14 mouse cellular contexts compared by ENCODE assay signal in the genomic region with DNA sequence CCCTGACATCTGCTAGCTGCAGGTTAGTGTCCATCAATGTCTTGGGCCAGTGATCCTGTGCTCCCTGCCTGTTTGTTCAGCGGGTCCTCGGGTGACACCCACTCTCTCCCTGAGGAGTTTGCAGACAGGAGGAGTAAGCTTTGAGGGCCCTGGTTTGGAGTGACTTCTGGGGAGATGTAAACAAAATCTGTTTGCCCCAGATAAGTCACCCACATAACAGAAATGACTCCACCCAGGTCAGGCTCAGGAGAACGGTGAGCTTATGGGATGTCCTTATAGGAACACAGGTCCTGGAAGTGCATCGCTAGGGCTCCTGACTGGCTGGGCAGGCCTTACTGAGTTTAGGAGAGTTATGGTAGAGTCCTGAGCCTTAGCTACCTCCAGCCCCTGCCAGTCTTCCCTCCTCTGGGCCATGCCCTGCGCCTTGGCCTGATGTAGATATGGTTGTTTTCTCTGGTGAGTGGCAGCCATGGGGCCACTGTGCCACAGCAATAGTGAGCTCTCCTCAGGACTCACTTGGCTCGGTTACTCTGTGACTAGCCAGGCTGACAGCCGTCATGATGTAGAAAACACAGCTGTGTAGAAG. TPM values are rescaled to one million over a fixed set of nuclear protein-coding genes. Genes with fewer than 3 reads are reported as not detected.
DNase-seq lines count a peak whose midpoint lies in the region; ATAC-seq and TF ChIP-seq lines count a peak whose summit lies in the region.
"Had no signal": no experiment of that assay in that cellular context is flagged by ENCODE, and none has a peak within 500 bp of the region (broad histone marks: within the 10 kb centered on the region; RNA-seq: fewer than 3 reads in every experiment).

No protein-coding gene starts in this region.

- ATAC-seq in intestine, embryonic 15.5 days, result peak; percentile 15; the same call in 1 of the 2 replicates
- ATAC-seq in intestine, postnatal 0 days, result no peak
- ATAC-seq in intestine, embryonic 16.5 days, result peak; percentile 34
- ATAC-seq in neural tube, embryonic 12.5 days (ENCODE audit: low FRiP score, low read depth), result no peak
- no peak for ATAC-seq in frontal cortex, adult (ENCODE audit: low TSS enrichment)

- WGBS in intestine, embryonic 15.5 days, result 68% methylated on average over 7 of the region's 7 CpGs
- WGBS in intestine, postnatal 0 days, result 66% methylated on average over 7 of the region's 7 CpGs
- WGBS in intestine, embryonic 16.5 days, result 70% methylated on average over 7 of the region's 7 CpGs
- 87% methylated on average over 7 of the region's 7 CpGs for WGBS in neural tube, embryonic 12.5 days
- 67% methylated on average over 7 of the region's 7 CpGs for WGBS in kidney, adult 2 months

- TF ChIP-seq POLR2A in kidney, adult 2 months (IDR thresholded peaks at IDR 0.05; ENCODE audit: low read depth, low read length), result no peak

- peaks cover 36% of the 10 kb centered on the region for H3K4me1 ChIP-seq in intestine, embryonic 15.5 days (replicated peaks)
- H3K4me1 ChIP-seq in intestine, postnatal 0 days (replicated peaks; ENCODE audit: control insufficient read depth, insufficient read depth, low read length), result peaks cover 12% of the 10 kb centered on the region; the same call in 1 of the 2 replicates
- H3K4me1 ChIP-seq in intestine, embryonic 16.5 days (ENCODE audit: control insufficient read depth, insufficient read depth, low read length), result peaks cover 25% of the 10 kb centered on the region
- H3K4me1 ChIP-seq in neural tube, embryonic 12.5 days, result peaks cover 41% of the 10 kb centered on the region
- H3K4me1 ChIP-seq in kidney, adult 2 months (ENCODE audit: control insufficient read depth, insufficient read depth, low read length), result peaks cover 7% of the 10 kb centered on the region

- no peak for TF ChIP-seq CTCF in intestine, postnatal 0 days (IDR thresholded peaks at IDR 0.05; ENCODE audit: low read depth)
- TF ChIP-seq CTCF in kidney, adult 2 months (conservative IDR thresholded peaks at IDR 0.05; ENCODE audit: insufficient read depth, insufficient read length, low read depth, low read length), result no peak

- H3K9me3 ChIP-seq in intestine, embryonic 15.5 days, result no peaks in the 10 kb centered on the region
- no peaks in the 10 kb centered on the region for H3K9me3 ChIP-seq in intestine, postnatal 0 days (ENCODE audit: control insufficient read depth)
- no peaks in the 10 kb centered on the region for H3K9me3 ChIP-seq in intestine, embryonic 16.5 days (ENCODE audit: control insufficient read depth, low read length)
- H3K9me3 ChIP-seq in neural tube, embryonic 12.5 days, result no peaks in the 10 kb centered on the region

- H3K36me3 ChIP-seq in intestine, embryonic 15.5 days, result peaks cover 12% of the 10 kb centered on the region; the same call in 1 of the 2 replicates
- peaks cover 20% of the 10 kb centered on the region for H3K36me3 ChIP-seq in intestine, postnatal 0 days (ENCODE audit: control insufficient read depth, insufficient read depth)
- H3K36me3 ChIP-seq in intestine, embryonic 16.5 days (ENCODE audit: control insufficient read depth, insufficient read depth, low read length), result no peaks in the 10 kb centered on the region
- peaks cover 25% of the 10 kb centered on the region for H3K36me3 ChIP-seq in neural tube, embryonic 12.5 days
- no peaks in the 10 kb centered on the region for H3K36me3 ChIP-seq in kidney, adult 2 months (ENCODE audit: control insufficient read depth, insufficient read depth, low read length)

- H3K27ac ChIP-seq in intestine, embryonic 15.5 days, result no peak overlapping the region
- H3K27ac ChIP-seq in intestine, postnatal 0 days (ENCODE audit: low read depth, low read length), result no peak overlapping the region
- no peak overlapping the region for H3K27ac ChIP-seq in intestine, embryonic 16.5 days (ENCODE audit: low read length)
- H3K27ac ChIP-seq in neural tube, embryonic 12.5 days, result no peak overlapping the region
- H3K27ac ChIP-seq in kidney, adult 2 months (ENCODE audit: insufficient read depth, low read depth, low read length), result no peak overlapping the region

- no peak overlapping the region for H3K9ac ChIP-seq in intestine, embryonic 15.5 days
- H3K9ac ChIP-seq in intestine, postnatal 0 days (ENCODE audit: low read depth, low read length), result no peak overlapping the region
- H3K9ac ChIP-seq in intestine, embryonic 16.5 days (ENCODE audit: low read depth, low read length), result no peak overlapping the region
- H3K9ac ChIP-seq in neural tube, embryonic 12.5 days, result no peak overlapping the region

- H3K4me2 ChIP-seq in intestine, embryonic 15.5 days (replicated peaks), result no peak overlapping the region
- H3K4me2 ChIP-seq in intestine, postnatal 0 days (replicated peaks; ENCODE audit: low read depth), result no peak overlapping the region
- no peak overlapping the region for H3K4me2 ChIP-seq in intestine, embryonic 16.5 days (ENCODE audit: low read depth, low read length)
- peak overlapping the region; percentile 24; the same call in 1 of the 2 replicates for H3K4me2 ChIP-seq in neural tube, embryonic 12.5 days (replicated peaks)

- DNase-seq in c-Kit-positive CD71-positive TER-119-positive erythroid progenitor cells, embryonic 14.5 days (ENCODE audit: low spot score), result peak; percentile 92
- no peak for DNase-seq in kidney, adult 2 months
- DNase-seq in frontal cortex, postnatal 14 days (ENCODE audit: low spot score in 2 of 2), result no peak
- DNase-seq: adrenal gland, postnatal 10 days; gastrocnemius, postnatal 36 days; kidney, postnatal 36 days; lung, adult 18-20 months; right cerebral cortex, postnatal 25 days had no signal

- no peaks in the 10 kb centered on the region for H3K27me3 ChIP-seq in intestine, embryonic 15.5 days (replicated peaks)
- H3K27me3 ChIP-seq in intestine, postnatal 0 days (replicated peaks; ENCODE audit: control insufficient read depth, insufficient read depth, low read length), result no peaks in the 10 kb centered on the region
- no peaks in the 10 kb centered on the region for H3K27me3 ChIP-seq in intestine, embryonic 16.5 days (replicated peaks; ENCODE audit: control insufficient read depth, insufficient read depth, low read length)
- no peaks in the 10 kb centered on the region for H3K27me3 ChIP-seq in neural tube, embryonic 12.5 days (replicated peaks)
- H3K27me3 ChIP-seq in kidney, adult 2 months (replicated peaks; ENCODE audit: control insufficient read depth, insufficient read depth, low read length), result no peaks in the 10 kb centered on the region

- H3K4me3 ChIP-seq in intestine, embryonic 15.5 days (replicated peaks), result no peak overlapping the region
- H3K4me3 ChIP-seq in intestine, postnatal 0 days (ENCODE audit: low read depth, low read length), result no peak overlapping the region
- no peak overlapping the region for H3K4me3 ChIP-seq in intestine, embryonic 16.5 days (ENCODE audit: low read length)
- H3K4me3 ChIP-seq in neural tube, embryonic 12.5 days, result no peak overlapping the region
- no peak overlapping the region for H3K4me3 ChIP-seq in kidney, adult 2 months (ENCODE audit: insufficient read depth, low read depth, low read length)
- H3K4me3 ChIP-seq: myocyte had no signal

RNA-seq across cellular contexts. Expression of a gene that starts 3.4 kb away (rescaled TPM):
- polyA plus RNA-seq in intestine, embryonic 15.5 days (2015; fragmentation: Nextera tagmentation; extraction: Ambion mirVana), result 34.8 and 37.8 TPM in 2 replicates
- polyA plus RNA-seq in intestine, postnatal 0 days (2015; fragmentation: Nextera tagmentation; extraction: Ambion mirVana), result 12.9 and 13.4 TPM in 2 replicates
- 36.2 and 36.6 TPM in 2 replicates for polyA plus RNA-seq in intestine, embryonic 16.5 days (2015; fragmentation: Nextera tagmentation; extraction: Ambion mirVana)
- 51.2 and 51.3 TPM in 2 replicates for polyA plus RNA-seq in neural tube, embryonic 12.5 days (2016; fragmentation: Nextera tagmentation; extraction: Ambion mirVana)
- 58.2 and 88.0 TPM in 2 replicates for polyA plus RNA-seq in kidney, adult 2 months (2012; rRNA removed)

RNA-seq across cellular contexts. Expression of a gene that starts 3.4 kb away (rescaled TPM):
- polyA plus RNA-seq in intestine, embryonic 15.5 days (2015; fragmentation: Nextera tagmentation; extraction: Ambion mirVana), result 270 and 286 TPM in 2 replicates
- polyA plus RNA-seq in intestine, postnatal 0 days (2015; fragmentation: Nextera tagmentation; extraction: Ambion mirVana), result 129 and 130 TPM in 2 replicates
- 198 and 240 TPM in 2 replicates for polyA plus RNA-seq in intestine, embryonic 16.5 days (2015; fragmentation: Nextera tagmentation; extraction: Ambion mirVana)
- polyA plus RNA-seq in neural tube, embryonic 12.5 days (2016; fragmentation: Nextera tagmentation; extraction: Ambion mirVana), result 265 and 274 TPM in 2 replicates
- polyA plus RNA-seq in kidney, adult 2 months (2012; rRNA removed), result 79.0 and 98.1 TPM in 2 replicates

RNA-seq across cellular contexts. Expression of a gene that starts 13.2 kb away (rescaled TPM):
- polyA plus RNA-seq in intestine, embryonic 15.5 days (2015; fragmentation: Nextera tagmentation; extraction: Ambion mirVana), result 0.05 TPM in 1 of 2 replicates, not detected in the other
- not detected in 2 replicates for polyA plus RNA-seq in intestine, postnatal 0 days (2015; fragmentation: Nextera tagmentation; extraction: Ambion mirVana)
- polyA plus RNA-seq in intestine, embryonic 16.5 days (2015; fragmentation: Nextera tagmentation; extraction: Ambion mirVana), result 0.06 TPM in 1 of 2 replicates, not detected in the other
- polyA plus RNA-seq in neural tube, embryonic 12.5 days (2016; fragmentation: Nextera tagmentation; extraction: Ambion mirVana), result 0.06 and 0.10 TPM in 2 replicates
- polyA plus RNA-seq in kidney, adult 2 months (2012; rRNA removed), result 0.33 and 0.52 TPM in 2 replicates

RNA-seq across cellular contexts. Expression of a gene that starts 14.6 kb away (rescaled TPM):
- polyA plus RNA-seq in intestine, embryonic 15.5 days (2015; fragmentation: Nextera tagmentation; extraction: Ambion mirVana), result 0.05 and 0.09 TPM in 2 replicates
- 0.04 TPM in 1 of 2 replicates, not detected in the other for polyA plus RNA-seq in intestine, postnatal 0 days (2015; fragmentation: Nextera tagmentation; extraction: Ambion mirVana)
- 0.07 and 0.10 TPM in 2 replicates for polyA plus RNA-seq in intestine, embryonic 16.5 days (2015; fragmentation: Nextera tagmentation; extraction: Ambion mirVana)
- polyA plus RNA-seq in neural tube, embryonic 12.5 days (2016; fragmentation: Nextera tagmentation; extraction: Ambion mirVana), result 0.65 and 1.3 TPM in 2 replicates
- 0.03 and 0.09 TPM in 2 replicates for polyA plus RNA-seq in kidney, adult 2 months (2012; rRNA removed)

RNA-seq across cellular contexts. Expression of a gene that starts 32.0 kb away (rescaled TPM):
- polyA plus RNA-seq in intestine, embryonic 15.5 days (2015; fragmentation: Nextera tagmentation; extraction: Ambion mirVana), result 1,393 and 1,601 TPM in 2 replicates
- polyA plus RNA-seq in intestine, postnatal 0 days (2015; fragmentation: Nextera tagmentation; extraction: Ambion mirVana), result 1,008 and 1,019 TPM in 2 replicates
- polyA plus RNA-seq in intestine, embryonic 16.5 days (2015; fragmentation: Nextera tagmentation; extraction: Ambion mirVana), result 1,610 and 1,714 TPM in 2 replicates
- 1,342 and 1,429 TPM in 2 replicates for polyA plus RNA-seq in neural tube, embryonic 12.5 days (2016; fragmentation: Nextera tagmentation; extraction: Ambion mirVana)
- polyA plus RNA-seq in kidney, adult 2 months (2012; rRNA removed), result 1,045 and 1,074 TPM in 2 replicates

Comparison
In these comparisons a context has a peak if more than half of its experiments do, and no peak if none do; other contexts are left out.
1. ATAC-seq: peak in intestine, embryonic 15.5 days (single experiment) and intestine, embryonic 16.5 days (single experiment); none in intestine, postnatal 0 days (single experiment), neural tube, embryonic 12.5 days (single experiment) and frontal cortex, adult (single experiment).